Mouse (Mus musculus) cerebellum, postnatal 25 days (tissue): Measurements from ENCODE around the gene Slain1.

ENCODE experiments used
- DNase-seq, 2 experiments: peaks; one replicate each; pipeline ENCODE4 v3.0.0; 2021; ENCODE audit warnings: mixed read lengths in 2 of 2

Slain1 gene

DNA sequence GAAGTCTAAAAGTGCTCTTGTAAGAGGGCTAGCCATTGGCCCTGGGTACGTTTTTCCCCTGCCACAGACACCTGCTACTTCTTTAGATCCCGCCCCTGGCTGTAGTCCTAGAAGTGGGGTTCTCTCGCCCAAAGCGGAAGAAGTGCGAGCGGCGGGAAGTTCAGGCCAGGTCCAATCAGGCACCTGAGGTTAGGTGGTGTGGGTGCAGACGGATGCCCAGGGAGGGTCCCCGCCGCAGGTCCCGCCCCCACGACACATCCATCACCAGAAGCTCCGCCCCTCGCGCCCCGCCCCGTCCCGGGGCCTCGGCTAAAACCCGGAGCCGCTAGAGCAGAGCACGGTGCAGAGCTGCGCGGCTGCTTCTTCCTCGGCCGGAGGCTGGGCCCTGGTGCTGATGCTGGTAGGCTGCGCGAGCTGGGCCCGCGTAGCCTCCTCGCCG is at the start of gene Slain1:
Gene Slain1 (plus strand): TSS at position 333 of the 439 bp plus-strand sequence.
- DNase-seq, result peak; percentile 98 to 99

DNA sequence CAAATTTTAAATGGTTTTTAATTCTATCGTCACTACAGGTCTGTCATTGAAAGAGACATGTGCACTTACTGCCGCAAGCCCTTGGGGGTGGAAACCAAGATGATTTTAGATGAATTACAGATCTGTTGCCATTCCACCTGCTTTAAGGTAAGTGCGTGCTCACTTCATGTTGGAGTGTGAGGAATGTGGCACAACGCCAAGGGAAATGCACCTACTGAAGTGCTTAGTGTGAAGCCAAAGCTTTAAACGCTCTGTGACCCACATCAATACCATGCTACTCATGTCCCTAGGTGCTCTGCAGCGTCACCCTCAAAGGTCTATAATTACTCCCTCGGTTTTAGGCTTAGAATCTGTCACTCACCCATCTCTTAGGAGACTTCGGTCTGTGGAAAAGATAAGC is 42.0 kb upstream of the Slain1 start:
- no peak for DNase-seq

DNA sequence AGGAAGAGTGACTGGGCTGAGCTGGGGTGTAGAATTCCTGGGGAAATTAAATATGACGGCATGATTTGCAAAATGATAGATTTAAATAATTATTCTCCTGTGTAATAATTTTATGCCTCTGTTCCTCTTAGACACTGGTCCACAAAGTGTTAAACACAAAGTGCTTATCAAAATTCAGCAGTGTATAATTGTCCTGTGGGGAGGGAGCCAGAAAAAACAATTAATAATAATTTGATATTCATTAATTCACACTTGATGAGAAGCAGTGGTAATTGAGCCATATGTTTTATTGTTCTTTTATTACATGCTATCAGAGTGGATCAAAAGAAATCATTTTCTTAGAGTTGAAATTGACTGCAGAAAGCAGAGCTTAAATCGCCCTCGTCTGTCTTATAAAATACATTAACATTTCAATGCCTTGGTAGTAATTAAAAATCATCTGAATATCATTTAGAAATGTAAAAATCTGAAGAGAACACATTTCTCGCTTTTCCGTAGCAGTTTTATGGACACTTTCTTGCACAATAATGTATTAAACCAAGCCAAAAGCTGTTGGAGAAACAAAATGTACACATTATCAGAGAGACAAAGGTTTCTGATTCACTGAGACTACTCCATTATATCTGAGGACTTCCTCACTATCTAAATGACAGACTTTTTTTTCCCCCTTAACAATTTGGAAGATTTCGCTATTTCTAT is 36.3 kb upstream of the Slain1 start:
- no peak for DNase-seq

DNA sequence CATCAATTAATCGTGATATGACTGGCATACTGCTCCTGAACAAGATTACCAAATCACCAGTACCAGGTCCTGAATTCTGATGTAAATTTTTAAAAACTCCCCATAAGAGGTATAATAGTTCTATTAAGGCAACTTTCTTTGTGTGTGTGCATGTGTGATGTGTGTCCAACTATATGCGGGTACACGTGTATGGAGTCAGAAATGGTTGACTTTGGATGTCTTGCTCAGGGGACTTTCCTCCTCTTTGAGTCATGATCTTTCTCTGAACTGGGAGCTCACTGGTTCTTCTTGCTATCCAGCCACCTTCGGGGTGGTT is 35.8 kb upstream of the Slain1 start:
- DNase-seq, result no peak

DNA sequence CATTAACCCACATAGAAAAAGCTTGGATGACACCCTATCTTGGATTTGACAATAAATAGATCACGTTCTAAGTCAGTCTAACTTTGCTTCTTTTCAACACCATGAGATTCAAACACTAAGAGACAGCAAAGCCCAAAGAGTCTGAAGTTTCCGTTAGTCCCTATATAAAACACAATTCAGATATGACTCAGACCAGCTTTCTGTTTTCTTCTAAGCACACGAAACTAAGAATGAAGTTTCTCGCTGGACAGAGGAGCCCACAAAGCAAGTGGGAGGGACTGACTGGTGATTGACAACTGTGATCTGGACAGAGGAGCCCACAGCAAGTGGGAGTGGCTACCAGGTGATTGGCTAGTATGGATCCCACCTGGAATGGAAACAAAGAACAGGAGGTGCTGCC is 30.3 kb upstream of the Slain1 start:
- DNase-seq, result no peak

DNA sequence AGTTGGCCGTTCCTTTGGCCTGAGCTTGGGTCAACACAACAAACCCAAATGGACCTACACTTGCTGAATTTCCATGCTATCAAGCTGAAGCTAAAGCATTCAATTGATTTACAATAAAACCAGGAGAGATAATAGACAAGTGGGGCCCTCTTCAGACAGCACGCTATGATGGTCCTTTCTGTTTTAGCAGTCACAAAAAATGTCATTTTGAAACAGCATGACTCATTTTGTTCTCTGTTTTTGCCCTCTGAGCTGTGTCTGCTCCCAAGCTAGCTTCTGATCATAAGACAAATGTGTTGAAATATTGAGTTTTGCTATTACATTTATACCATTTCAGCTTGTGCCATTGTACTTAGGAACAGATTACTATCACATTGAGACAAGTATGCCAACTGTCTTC is 28.8 kb upstream of the Slain1 start:
- no peak for DNase-seq

DNA sequence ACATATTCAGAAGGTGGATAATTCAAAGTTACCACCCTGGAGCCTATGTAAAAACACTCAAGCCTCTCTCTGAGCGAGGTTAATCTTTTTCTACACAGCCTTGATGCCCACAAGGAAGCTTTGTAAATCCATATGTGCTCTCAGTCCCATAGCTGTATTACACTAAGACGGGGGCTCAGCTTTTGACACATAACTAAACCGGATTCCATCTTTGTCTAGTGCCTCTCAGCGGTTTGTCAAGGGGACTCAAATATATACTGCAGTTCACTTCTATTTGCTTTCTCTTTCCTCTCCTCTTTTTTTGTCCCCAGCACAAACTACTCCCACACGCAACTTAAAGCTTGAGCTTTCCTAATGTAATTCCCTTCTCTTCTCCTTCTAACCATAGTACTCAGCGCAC is 23.9 kb upstream of the Slain1 start:
- no peak for DNase-seq

DNA sequence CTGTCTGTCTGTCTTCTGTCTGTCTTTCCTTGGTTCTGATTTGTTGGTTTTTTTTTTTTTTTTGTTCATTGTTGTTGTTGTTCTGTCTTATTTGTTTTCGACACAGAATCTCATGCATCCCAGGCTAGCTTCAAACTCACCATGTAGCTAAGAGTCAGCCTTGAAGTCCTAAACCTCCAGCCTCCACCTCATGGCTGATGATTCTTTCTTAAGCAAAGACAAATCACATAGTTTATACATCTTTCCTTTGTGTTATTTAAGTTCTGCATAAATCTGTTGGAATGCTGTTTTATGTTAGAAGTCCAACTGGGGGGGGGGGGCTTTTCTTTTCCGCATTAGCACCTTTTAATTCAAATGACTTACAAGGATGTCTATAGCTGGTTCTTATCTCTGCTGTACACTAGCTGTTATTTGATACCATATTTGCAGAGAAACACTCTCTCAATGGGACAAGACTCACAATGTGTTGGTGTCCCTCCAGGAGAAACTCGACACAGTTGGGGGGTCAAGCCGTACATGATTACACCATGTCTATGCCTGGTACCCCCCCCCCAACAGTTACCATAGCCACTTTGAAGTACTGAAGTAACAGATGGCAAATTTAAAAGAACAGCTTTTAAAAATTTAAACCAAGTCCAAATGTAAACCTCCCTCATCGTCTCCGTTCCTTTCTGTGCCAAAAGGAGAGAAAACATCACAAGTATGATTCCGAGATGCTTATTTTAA is 20.2 kb upstream of the Slain1 start:
- no peak for DNase-seq

DNA sequence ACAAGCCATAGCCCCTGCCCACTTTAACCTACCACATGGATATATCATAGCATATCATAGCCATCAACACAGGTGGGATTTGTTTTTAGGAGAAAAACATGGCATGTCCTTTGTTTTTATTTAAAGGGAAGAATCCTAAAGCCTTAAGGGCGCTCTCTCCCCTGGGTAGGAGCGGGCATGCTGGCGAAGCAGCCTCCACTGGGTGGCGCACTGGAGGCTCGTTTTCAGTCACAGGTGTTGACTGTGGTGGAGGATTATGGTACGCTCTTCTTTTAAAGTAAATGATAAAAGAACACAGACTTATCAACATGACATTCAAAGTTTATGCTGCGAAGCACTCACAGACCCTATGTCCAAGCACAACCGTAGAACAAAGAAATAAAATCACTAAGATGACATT is 19.5 kb upstream of the Slain1 start:
- peak in 1 of 2 experiments; percentile 44 for DNase-seq

DNA sequence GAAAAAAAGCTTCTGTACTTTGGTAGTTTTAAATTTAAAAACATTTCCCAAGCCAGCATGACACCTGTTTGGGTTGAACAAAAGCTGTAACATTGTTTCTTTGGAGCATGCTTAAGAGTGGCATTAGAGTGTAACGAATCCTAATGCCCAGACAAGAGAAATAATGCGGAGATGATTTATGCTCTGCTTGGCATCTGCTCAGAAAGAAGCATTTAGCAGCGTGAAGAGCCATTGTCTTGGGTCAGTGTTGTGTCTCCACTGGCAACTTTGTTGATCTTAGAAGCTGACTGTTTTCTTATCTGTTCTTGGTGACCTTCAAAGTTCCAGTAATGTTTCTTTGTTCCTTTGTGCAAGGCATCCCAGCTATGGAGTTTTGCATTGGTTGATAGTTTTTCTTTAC is 6.1 kb upstream of the Slain1 start:
- DNase-seq, result no peak

DNA sequence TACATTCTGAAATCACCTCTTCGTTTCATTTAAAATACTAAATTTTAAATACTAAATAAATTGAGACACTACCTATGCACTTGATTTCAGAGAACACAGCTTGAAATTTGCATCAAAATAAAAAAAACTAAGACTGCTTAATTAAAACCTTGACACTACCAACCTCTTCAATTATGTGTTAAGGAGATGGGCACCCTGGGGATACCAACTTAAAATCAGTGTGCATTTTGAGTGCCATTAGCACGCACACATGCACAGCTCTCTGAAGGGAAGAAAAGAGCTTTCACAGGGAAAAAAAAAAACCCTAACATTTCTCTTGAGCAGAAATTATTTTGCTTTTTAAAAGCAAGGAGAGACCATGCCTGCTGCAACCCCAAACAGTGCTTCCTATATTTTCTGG is 2.0 kb upstream of the Slain1 start:
- DNase-seq, result no peak

DNA sequence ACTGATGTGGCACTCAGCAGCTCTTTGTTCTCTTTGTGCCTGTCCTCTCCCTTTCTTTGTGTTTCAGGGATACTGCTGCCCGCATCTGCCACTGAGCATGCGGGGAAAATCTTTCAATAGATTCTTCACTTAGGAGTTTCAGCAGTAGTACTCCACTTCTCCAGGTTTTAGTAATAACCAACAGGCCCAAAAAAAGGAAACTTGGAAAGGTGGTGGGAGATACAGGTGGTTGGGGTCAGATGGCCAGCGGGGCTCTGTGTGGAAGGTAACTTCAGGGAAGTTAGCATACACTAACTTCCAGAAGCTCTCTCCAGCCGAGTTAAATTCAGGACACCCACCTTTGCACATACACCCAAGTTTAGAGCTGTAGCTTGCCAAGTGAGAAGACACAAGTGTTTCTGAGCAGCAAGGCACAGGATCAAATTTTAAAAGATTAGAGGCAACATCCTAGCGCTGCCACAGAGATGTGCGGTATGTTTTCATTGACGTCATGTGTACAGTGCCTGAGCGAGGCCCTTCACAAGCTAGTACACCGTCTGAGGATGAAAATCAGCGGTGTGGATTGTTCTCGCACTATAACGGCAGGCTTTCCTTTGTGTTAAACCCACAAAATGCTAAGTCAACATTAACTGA is 1.3 kb upstream of the Slain1 start:
- peak; percentile 25 to 36 for DNase-seq

DNA sequence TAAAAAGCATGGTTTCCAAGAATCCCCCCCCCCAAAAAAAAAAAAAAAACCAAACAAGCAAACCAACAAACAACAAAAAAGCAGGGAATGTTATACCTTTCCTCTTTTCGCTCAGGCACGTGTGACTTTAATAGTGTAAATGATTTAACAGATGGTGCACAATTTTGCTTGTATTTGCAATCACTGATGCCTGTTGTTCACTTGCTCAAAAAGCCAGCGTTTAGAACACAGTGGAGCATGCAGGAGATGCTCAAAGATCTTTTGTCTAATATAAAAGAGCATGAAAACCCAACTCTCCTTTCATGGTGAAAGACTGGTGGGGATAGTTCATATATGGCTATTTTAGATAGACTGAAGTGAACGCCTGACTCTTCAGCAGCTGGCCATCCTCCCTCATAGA is 726 bp upstream of the Slain1 start:
- no peak for DNase-seq

DNA sequence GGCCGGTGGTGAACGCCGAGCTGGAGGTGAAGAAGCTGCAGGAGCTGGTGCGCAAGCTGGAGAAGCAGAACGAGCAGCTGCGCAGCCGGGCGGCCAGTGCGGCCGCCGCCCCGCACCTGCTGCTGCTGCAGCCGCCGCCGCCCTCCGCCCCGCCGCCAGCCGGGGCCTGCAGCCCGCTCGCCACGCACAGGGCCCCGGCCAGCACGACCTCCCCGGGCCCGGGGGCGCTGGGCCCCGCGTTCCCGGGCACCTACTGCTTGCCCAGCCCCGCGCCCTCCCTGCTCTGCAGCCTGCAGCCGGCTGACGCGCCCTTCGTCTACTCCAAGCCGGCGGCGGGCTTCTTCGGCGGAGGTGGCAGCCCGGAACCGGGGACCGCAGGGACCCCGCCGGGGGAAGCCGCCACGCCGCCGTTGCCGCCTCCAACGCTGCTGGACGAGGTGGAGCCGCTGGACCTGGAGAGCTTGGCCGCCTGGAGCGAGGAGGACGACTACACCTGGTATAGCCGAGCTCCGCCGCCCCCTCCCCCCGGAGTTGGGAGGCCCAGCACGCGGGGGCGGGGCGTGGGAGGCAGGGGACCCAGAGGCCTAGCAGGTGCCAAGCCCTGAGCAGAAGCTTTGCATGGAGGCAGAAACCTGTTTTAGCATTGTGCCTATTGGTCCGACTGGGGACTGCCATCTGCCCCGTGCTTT is 529 bp downstream of the Slain1 start:
- peak; percentile 87 to 91 for DNase-seq

DNA sequence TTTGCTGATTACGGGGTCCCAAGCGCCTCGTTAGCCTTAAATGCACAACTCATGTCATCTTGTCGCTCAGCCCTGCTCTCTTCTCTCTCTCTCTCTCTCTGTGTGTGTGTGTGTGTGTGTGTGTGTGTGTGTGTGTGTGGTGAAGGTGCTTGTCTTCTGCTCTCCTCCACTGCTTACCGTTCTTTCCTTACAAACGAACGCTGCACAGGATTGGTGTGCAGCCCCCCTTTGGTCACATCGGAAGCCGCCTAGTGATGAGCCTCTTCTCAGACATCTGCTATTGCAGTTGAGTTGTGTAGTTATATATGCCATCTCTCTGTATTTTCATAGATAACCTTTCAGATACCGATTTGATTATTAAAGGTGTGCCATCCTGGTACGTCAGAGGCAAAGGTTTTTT is 1.1 kb downstream of the Slain1 start:
- no peak for DNase-seq

DNA sequence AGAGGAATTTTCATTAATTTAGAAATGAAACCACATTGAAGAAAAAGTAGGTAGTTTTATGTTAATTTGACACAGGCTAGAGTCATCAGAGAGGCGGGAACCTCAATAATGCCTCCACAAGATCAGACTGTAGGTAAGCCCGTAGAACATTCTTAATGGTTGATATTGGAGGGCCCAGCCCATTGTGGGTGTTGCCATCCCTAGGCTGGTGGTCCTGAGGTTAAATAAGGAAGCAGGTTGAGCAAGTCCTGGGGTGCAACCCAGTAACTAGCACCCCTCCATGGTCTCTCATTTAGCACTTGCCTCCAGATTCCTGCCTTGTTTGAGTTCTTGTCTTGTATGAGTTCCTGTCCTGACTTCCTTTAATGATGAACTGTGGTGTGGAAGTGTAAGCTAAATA is 1.5 kb downstream of the Slain1 start:
- DNase-seq, result no peak

DNA sequence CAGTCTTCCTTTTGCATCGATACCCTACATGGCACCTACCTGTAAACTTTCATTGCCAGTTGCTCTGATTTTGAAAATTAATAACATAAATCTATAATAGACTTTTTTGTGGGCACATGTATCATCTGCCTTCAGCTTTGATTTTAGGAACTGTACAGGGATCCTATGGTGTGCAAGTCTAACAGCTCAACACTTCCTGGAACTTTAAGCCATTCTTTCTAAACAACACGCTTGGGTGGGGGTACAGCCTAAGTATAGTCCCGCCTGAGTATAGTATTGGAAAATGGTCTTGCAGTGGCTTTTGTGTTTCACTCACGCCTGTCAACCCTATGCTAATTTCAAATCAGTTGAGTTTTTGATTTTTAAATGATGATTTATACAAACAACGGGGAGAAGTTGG is 2.5 kb downstream of the Slain1 start:
- DNase-seq, result no peak

DNA sequence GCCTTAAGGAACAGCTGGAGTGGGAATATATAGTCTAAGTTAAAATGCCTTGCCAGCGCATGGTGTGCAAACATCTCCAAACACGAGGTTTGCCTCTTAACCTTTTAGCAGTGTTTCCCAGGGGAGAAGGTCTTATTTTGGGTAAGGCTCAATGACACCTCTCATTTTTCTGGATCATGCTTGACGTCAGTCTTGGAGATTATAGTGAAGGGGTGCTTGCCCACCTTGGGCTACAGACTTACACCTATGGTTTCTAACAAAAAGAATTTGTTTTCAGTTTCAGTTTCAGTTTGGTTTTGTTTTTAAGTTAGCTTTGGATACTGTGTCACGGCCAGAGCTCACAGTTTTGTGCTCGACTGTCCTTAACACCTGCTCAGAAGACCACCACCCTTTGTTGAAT is 3.8 kb downstream of the Slain1 start:
- DNase-seq, result no peak

DNA sequence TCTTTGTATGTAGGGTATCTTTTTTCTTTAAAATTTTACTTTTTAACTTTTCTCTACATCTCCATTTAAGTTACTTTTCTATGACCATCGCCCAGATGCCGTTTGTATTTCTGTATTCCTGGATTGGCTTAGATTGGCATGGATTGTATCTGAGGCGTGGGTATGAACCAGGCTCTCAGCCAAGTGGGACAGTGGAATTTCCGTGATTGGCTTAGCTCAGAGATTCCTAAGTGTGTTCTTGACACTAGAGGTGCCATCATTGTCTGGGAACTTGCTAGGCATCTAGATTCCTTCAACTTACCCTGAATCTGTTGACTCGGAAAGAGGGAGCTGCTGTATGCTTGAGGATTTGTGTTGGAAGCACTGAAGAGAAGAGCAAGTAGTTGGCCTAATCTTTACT is 5.4 kb downstream of the Slain1 start:
- peak; percentile 34 to 56 for DNase-seq

DNA sequence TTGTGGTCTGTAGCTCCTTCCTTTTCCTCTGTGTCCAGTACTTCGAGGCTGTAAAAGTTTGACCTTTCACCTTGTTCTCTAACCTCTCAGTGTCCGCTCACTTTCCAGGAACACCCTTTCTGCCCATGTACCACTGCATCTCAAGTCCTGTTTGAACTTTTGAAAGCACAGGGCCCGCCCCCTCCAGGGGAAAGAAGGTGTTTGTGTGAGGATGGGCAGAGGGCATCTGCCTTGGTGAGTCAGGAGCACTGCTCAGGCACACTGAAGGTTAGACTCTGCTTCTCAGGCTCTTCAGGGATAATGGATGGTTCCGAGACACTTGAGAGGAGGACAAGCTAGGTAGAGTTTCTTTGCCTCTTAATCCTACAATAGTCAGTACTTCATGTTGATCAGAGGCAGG is 7.8 kb downstream of the Slain1 start:
- no peak for DNase-seq

DNA sequence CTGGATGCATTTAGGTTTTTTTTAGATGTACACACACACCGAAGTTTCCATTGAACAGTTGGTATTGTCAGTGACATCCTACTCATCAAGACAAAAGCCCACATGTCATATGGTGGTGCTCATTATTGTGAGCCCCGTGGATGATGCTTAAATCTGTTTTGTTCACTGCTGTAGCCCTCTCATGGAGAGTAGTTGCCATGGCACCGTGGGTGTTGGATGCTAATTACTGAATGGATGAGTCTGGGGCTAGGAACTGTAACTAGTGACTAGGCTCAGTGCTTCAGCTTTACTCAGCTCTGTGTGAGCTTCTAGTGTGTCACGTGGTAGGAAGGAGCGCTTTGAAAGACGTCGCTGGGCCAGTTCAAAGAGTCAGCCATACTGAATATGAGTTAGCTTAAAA is 13.0 kb downstream of the Slain1 start:
- DNase-seq, result no peak

DNA sequence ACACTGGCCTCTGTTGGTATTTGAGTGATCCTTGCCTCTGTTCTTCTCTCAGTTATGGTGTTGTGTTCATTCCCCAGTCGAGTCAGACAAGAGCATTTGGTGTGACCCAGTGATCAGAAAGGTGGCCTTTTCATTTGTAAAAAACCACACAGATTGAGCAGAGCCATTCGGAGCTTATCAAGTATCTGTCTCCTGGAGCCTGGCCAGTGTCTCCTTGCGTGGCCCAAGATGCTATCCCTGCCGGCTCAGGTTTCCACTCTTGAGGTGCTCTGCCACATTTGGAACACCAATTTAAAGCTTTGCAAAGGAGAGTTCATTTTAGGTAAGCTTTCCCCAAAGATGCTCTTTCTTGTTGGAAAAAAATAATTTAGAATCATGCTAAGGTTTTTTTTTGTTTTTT is 14.4 kb downstream of the Slain1 start:
- peak in 1 of 2 experiments; percentile 63 for DNase-seq

DNA sequence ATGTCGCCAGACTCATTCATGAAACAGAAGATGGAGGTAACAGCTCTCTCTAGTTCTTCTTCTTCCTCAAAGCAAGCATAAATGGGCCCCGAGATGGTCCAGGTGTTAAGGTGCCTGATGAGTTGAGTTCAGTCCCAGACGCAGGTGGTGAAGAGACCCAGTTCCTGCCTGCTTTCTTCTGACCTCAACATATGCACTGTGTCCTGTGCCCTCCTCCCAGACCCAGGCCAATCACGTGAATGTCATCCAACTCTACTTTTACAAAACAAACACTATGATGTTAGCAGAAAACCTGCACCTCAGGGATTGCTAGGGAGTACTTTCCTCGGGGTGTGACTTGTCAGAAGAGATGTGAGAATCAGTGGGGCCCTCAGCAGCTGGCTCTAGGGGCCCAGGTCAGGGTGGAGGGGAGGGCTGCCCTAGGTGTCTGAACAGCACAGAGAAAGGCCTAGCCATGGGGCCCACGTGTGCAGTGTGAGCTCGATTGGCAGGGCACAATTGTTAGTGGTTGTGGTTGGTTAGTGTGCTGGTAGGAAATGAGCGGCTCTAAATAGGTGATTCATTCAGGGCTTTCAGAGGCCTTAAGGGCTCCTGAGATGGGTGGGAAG is 16.4 kb downstream of the Slain1 start:
- no peak for DNase-seq
